In the genomic region with DNA sequence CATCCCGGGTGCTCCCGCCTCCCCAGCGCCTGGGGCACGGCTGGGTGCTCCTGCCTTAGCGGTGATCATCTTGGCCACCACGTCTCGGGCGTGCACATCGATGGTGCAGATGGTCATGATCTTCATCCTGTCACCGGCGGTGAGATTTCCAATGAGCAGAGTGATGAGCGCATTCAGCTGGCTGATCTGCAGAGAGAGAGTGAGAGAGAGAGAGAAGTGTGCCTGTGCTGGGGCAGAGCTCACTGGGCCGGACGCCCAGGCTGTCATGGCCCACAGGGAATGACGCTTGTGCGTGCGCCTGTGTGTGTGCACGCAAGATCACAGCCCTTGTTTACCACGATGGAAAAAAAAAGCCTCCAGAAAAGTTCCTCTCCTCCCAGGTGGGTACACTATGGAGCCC, we compare ENCODE assay signal across 29 mouse cellular contexts. TPM values are rescaled to one million over a fixed set of nuclear protein-coding genes. Genes with fewer than 3 reads are reported as not detected.
A peak's percentile ranks its signal among the peaks of the same experiment; 100 is the strongest.
DNase-seq lines count a peak whose midpoint lies in the region; ATAC-seq and TF ChIP-seq lines count a peak whose summit lies in the region.
"Had no signal": no experiment of that assay in that cellular context is flagged by ENCODE, and none has a peak within 500 bp of the region (broad histone marks: within the 10 kb centered on the region; RNA-seq: fewer than 3 reads in every experiment).

No protein-coding gene starts in this region.

- H3K9ac ChIP-seq in forebrain, embryonic 14.5 days (ENCODE audit: low read length) = no peak overlapping the region
- H3K9ac ChIP-seq in forebrain, embryonic 13.5 days = no peak overlapping the region
- no peak overlapping the region for H3K9ac ChIP-seq in lung, embryonic 14.5 days
- H3K9ac ChIP-seq in ES-Bruce4 (ENCODE audit: low read depth, poor library complexity, severe bottlenecking) = no peak overlapping the region
- H3K9ac ChIP-seq: embryonic facial prominence, embryonic 13.5 days; forebrain, postnatal 0 days; heart, embryonic 13.5 days; hindbrain, embryonic 12.5 days; limb, embryonic 12.5 days; liver, embryonic 15.5 days; stomach, embryonic 15.5 days had no signal

- 86% methylated on average over 19 of the region's 19 CpGs for WGBS in forebrain, embryonic 14.5 days
- whole genome bisulfite sequencing in forebrain, embryonic 13.5 days = 93% methylated on average over 19 of the region's 19 CpGs
- 51% methylated on average over 19 of the region's 19 CpGs for WGBS in lung, embryonic 14.5 days
- 63% methylated on average over 19 of the region's 19 CpGs for WGBS in lung, adult 2 months

- no peaks in the 10 kb centered on the region for H3K27me3 ChIP-seq in forebrain, embryonic 14.5 days (replicated peaks; ENCODE audit: control insufficient read depth, insufficient read depth, low read length)
- H3K27me3 ChIP-seq in forebrain, embryonic 13.5 days = no peaks in the 10 kb centered on the region
- no peaks in the 10 kb centered on the region for H3K27me3 ChIP-seq in lung, embryonic 14.5 days (ENCODE audit: insufficient read depth, low read length)
- no peaks in the 10 kb centered on the region for H3K27me3 ChIP-seq in ES-Bruce4 (ENCODE audit: control insufficient read depth, insufficient read depth, low read length, poor library complexity, severe bottlenecking)
- H3K27me3 ChIP-seq: embryonic facial prominence, embryonic 13.5 days; hindbrain, embryonic 12.5 days; limb, embryonic 12.5 days; liver, embryonic 15.5 days; stomach, embryonic 15.5 days had no signal

- H3K27ac ChIP-seq in forebrain, embryonic 14.5 days (ENCODE audit: low read depth, low read length) = 0 out of 2 replicates have a peak overlapping the region, but pooled peaks have one; percentile 21
- H3K27ac ChIP-seq in forebrain, embryonic 13.5 days = no peak overlapping the region
- H3K27ac ChIP-seq in lung, embryonic 14.5 days (ENCODE audit: low read depth) = no peak overlapping the region
- H3K27ac ChIP-seq in ES-Bruce4 (ENCODE audit: insufficient read depth, low read length) = no peak overlapping the region
- H3K27ac ChIP-seq in gastrocnemius, adult 2 months = no peak overlapping the region
- H3K27ac ChIP-seq: embryonic facial prominence, embryonic 13.5 days; forebrain, embryonic 10.5 days; heart, embryonic 13.5 days; hindbrain, embryonic 12.5 days; limb, embryonic 12.5 days; liver, embryonic 15.5 days; stomach, embryonic 15.5 days had no signal

- no peak overlapping the region for H3K4me2 ChIP-seq in forebrain, embryonic 14.5 days (ENCODE audit: low read length)
- no peak overlapping the region for H3K4me2 ChIP-seq in forebrain, embryonic 13.5 days
- H3K4me2 ChIP-seq in lung, embryonic 14.5 days = no peak overlapping the region
- H3K4me2 ChIP-seq: embryonic facial prominence, embryonic 13.5 days; heart, embryonic 13.5 days; hindbrain, embryonic 12.5 days; limb, embryonic 12.5 days; liver, embryonic 15.5 days; midbrain, embryonic 11.5 days; stomach, embryonic 15.5 days had no signal

- DNase-seq in forebrain, embryonic 14.5 days (ENCODE audit: low spot score) = no peak
- peak; percentile 67 for DNase-seq in lung, embryonic 14.5 days
- DNase-seq in lung, adult 2 months = no peak
- peak; percentile 61 for DNase-seq in lung, postnatal 10 days
- no peak for DNase-seq in gastrocnemius, adult 2 months
- no peak for DNase-seq in gastrocnemius, adult 8-10 months (ENCODE audit: low spot score in 2 of 2)
- DNase-seq: adrenal gland, postnatal 10 days; cerebellum, adult 11-12 months; cerebellum, adult 9-11 months; forebrain, postnatal 0 days; gastrocnemius, postnatal 25 days; heart, adult 11 months; kidney, adult 8-10 months; kidney, postnatal 14 days; right cerebral cortex, postnatal 25 days had no signal

- no peaks in the 10 kb centered on the region for H3K36me3 ChIP-seq in forebrain, embryonic 14.5 days (ENCODE audit: control insufficient read depth, insufficient read depth, low read length)
- no peaks in the 10 kb centered on the region for H3K36me3 ChIP-seq in forebrain, embryonic 13.5 days (ENCODE audit: poor library complexity, severe bottlenecking)
- no peaks in the 10 kb centered on the region for H3K36me3 ChIP-seq in lung, embryonic 14.5 days (ENCODE audit: insufficient read depth)
- no peaks in the 10 kb centered on the region for H3K36me3 ChIP-seq in ES-Bruce4 (ENCODE audit: control insufficient read depth, insufficient read depth, low read length, poor library complexity, severe bottlenecking)
- H3K36me3 ChIP-seq: embryonic facial prominence, embryonic 13.5 days; forebrain, embryonic 10.5 days; heart, embryonic 13.5 days; hindbrain, embryonic 12.5 days; limb, embryonic 12.5 days; liver, embryonic 15.5 days; stomach, embryonic 15.5 days had no signal

- no peak for TF ChIP-seq EP300 in ES-Bruce4 (IDR thresholded peaks at IDR 0.05; ENCODE audit: insufficient read depth, low read depth, low read length)

- no peak for ATAC-seq in forebrain, embryonic 14.5 days
- ATAC-seq in forebrain, embryonic 13.5 days = no peak
- peak; percentile 41; the same call in 1 of the 2 replicates for ATAC-seq in lung, embryonic 14.5 days (ENCODE audit: insufficient read depth)
- ATAC-seq: activated CD4-positive, CD25-positive, alpha-beta regulatory T cell, adult 4 months; forebrain, postnatal 0 days; intestine, embryonic 16.5 days; midbrain, embryonic 16.5 days had no signal

- no peak overlapping the region for H3K4me3 ChIP-seq in forebrain, embryonic 14.5 days (ENCODE audit: low read depth, low read length)
- no peak overlapping the region for H3K4me3 ChIP-seq in forebrain, embryonic 13.5 days
- H3K4me3 ChIP-seq in lung, embryonic 14.5 days (ENCODE audit: low read depth, low read length) = no peak overlapping the region
- H3K4me3 ChIP-seq in lung, adult 2 months (replicated peaks; ENCODE audit: extremely low read depth, low read depth, low read length) = no peak overlapping the region
- peak overlapping the region; percentile 44 for H3K4me3 ChIP-seq in ES-Bruce4 (ENCODE audit: low read depth, low read length)
- H3K4me3 ChIP-seq in gastrocnemius, adult 2 months = no peak overlapping the region
- H3K4me3 ChIP-seq: embryonic facial prominence, embryonic 13.5 days; forebrain, embryonic 10.5 days; heart, embryonic 13.5 days; hindbrain, embryonic 12.5 days; limb, embryonic 12.5 days; liver, embryonic 15.5 days; stomach, embryonic 15.5 days had no signal

- intact Hi-C loops in gastrocnemius, adult 2 months (cut with DNase I) = loop anchor here (10.0 kb wide), 1 partner anchor 286 kb away; no protein-coding TSS in a partner anchor

- no peaks in the 10 kb centered on the region; the same call in 1 of the 2 replicates for H3K9me3 ChIP-seq in forebrain, embryonic 14.5 days (replicated peaks; ENCODE audit: control insufficient read depth, low read length)
- H3K9me3 ChIP-seq in forebrain, embryonic 13.5 days (replicated peaks) = peaks cover 8% of the 10 kb centered on the region; the same call in 1 of the 2 replicates
- no peaks in the 10 kb centered on the region; the same call in 1 of the 2 replicates for H3K9me3 ChIP-seq in lung, embryonic 14.5 days (ENCODE audit: low read depth, low read length)
- no peaks in the 10 kb centered on the region for H3K9me3 ChIP-seq in ES-Bruce4 (replicated peaks; ENCODE audit: control insufficient read depth, insufficient read depth, low read length, poor library complexity, severe bottlenecking)
- H3K9me3 ChIP-seq: liver, embryonic 15.5 days; stomach, embryonic 15.5 days had no signal

- no peak for TF ChIP-seq POLR2A in lung, adult 2 months (IDR thresholded peaks at IDR 0.05; ENCODE audit: borderline replicate concordance, extremely low read depth, low read depth, low read length)
- TF ChIP-seq POLR2A in ES-Bruce4 (IDR thresholded peaks at IDR 0.05; ENCODE audit: insufficient read depth, low read length) = no peak

- H3K4me1 ChIP-seq in forebrain, embryonic 14.5 days (ENCODE audit: control insufficient read depth, insufficient read depth, low read length) = no peaks in the 10 kb centered on the region
- no peaks in the 10 kb centered on the region for H3K4me1 ChIP-seq in forebrain, embryonic 13.5 days
- H3K4me1 ChIP-seq in lung, embryonic 14.5 days (ENCODE audit: insufficient read depth) = no peaks in the 10 kb centered on the region
- no peaks in the 10 kb centered on the region for H3K4me1 ChIP-seq in lung, adult 2 months (ENCODE audit: control insufficient read depth, insufficient read depth, low read length)
- H3K4me1 ChIP-seq in ES-Bruce4 (ENCODE audit: control insufficient read depth, insufficient read depth, low read length) = peaks cover 2% of the 10 kb centered on the region
- H3K4me1 ChIP-seq: hindbrain, embryonic 12.5 days; liver, embryonic 15.5 days had no signal

- TF ChIP-seq CTCF in lung, embryonic 14.5 days (IDR thresholded peaks at IDR 0.05; ENCODE audit: low read depth) = no peak
- TF ChIP-seq CTCF in lung, adult 2 months (IDR thresholded peaks at IDR 0.05; ENCODE audit: insufficient read depth, low read length) = no peak
- TF ChIP-seq CTCF in ES-Bruce4 (IDR thresholded peaks at IDR 0.05; ENCODE audit: low read depth, low read length) = no peak
- TF ChIP-seq CTCF in gastrocnemius, adult 2 months (IDR thresholded peaks at IDR 0.05) = no peak

RNA-seq across cellular contexts. Expression of gene Dnah17, which starts 41.5 kb away (rescaled TPM):
- 0.08 and 0.14 TPM in 2 replicates for polyA plus RNA-seq in forebrain, embryonic 14.5 days (2014; fragmentation: Nextera tagmentation; extraction: Ambion mirVana)
- 0.27 and 0.29 TPM in 2 replicates for polyA plus RNA-seq in forebrain, embryonic 13.5 days (2015; fragmentation: Nextera tagmentation; extraction: Ambion mirVana)
- polyA plus RNA-seq in lung, embryonic 14.5 days (2014; fragmentation: Nextera tagmentation; extraction: Ambion mirVana) = 0.11 and 0.29 TPM in 2 replicates
- 0.03 and 0.18 TPM in 2 replicates for polyA plus RNA-seq in lung, adult 2 months (2012; rRNA removed)
- polyA plus RNA-seq in ES-Bruce4 (2011; ENCODE audit: insufficient read depth, insufficient read length, low read depth, missing spikeins) = 0.49 and 0.59 TPM in 2 replicates
- total RNA-seq in gastrocnemius, adult 2 months (2021) = under 1 TPM; 0.05 to 0.06 TPM
- under 1 TPM in 2 of 4 experiments, not detected in 2; 0.02 to 0.03 TPM for total RNA-seq in gastrocnemius, adult 8-10 months (2022)
- total RNA-seq: common myeloid progenitor, adult 5-6 weeks had no signal

Comparison
In these comparisons a context has a peak if more than half of its experiments do, and no peak if none do; other contexts are left out.
1. DNase-seq: peak in lung, embryonic 14.5 days (single experiment) and lung, postnatal 10 days (single experiment); none in forebrain, embryonic 14.5 days (single experiment), lung, adult 2 months (single experiment), gastrocnemius, adult 2 months (single experiment) and gastrocnemius, adult 8-10 months (0 of 2).